Mouse (Mus musculus) limb, embryonic 11.5 days (tissue): ENCODE results near the gene Obscn. TPM values are rescaled to one million over a fixed set of nuclear protein-coding genes. Genes with fewer than 3 reads are reported as not detected.

Experiments
- ATAC-seq: fragments of 200-750 bp; cut with Nextera tagmentation; 2 replicates; pipeline ENCODE4 v1.8.0; 2017; ENCODE audit warnings: low read depth; ENCODE audit not compliant: insufficient number of reproducible peaks, low FRiP score, low TSS enrichment
- DNase-seq: peaks from one replicate; pipeline ENCODE4 v3.0.0-alpha.2; 2015; ENCODE audit warnings: low spot score
- H3K27ac ChIP-seq: fragments of 300-500 bp; sonication (generic); replicated peaks from 2 replicates; pipeline ENCODE4 v1.5.1; 2014; ENCODE audit warnings: low read depth, mild to moderate bottlenecking, low read length
- H3K27me3 ChIP-seq: fragments of 300-500 bp; sonication (generic); 2 replicates; pipeline ENCODE4 v1.6.1; 2014; ENCODE audit warnings: mild to moderate bottlenecking, low read length, mixed read lengths; ENCODE audit not compliant: control insufficient read depth, insufficient read depth
- H3K36me3 ChIP-seq: fragments of 300-500 bp; sonication (generic); 2 replicates; pipeline ENCODE4 v1.6.1; 2014; ENCODE audit warnings: mild to moderate bottlenecking, low read length, moderate library complexity, mixed read lengths; ENCODE audit not compliant: control insufficient read depth, insufficient read depth
- H3K4me1 ChIP-seq: fragments of 300-500 bp; sonication (generic); 2 replicates; pipeline ENCODE4 v1.6.1; 2014; ENCODE audit warnings: low read length, mixed read lengths; ENCODE audit not compliant: control insufficient read depth, insufficient read depth
- H3K4me2 ChIP-seq: fragments of 300-500 bp; sonication (generic); 2 replicates; pipeline ENCODE4 v1.6.1; 2014; ENCODE audit warnings: low read depth, mild to moderate bottlenecking, moderate library complexity; ENCODE audit not compliant: severe bottlenecking
- H3K4me3 ChIP-seq: fragments of 300-500 bp; sonication (generic); 2 replicates; pipeline ENCODE4 v1.5.1; 2014; ENCODE audit warnings: low read depth, low read length
- H3K9ac ChIP-seq: fragments of 300-500 bp; sonication (generic); 2 replicates; pipeline ENCODE4 v1.6.1; 2014; ENCODE audit warnings: mild to moderate bottlenecking, low read length
- H3K9me3 ChIP-seq: fragments of 300-500 bp; sonication (generic); 2 replicates; pipeline ENCODE4 v1.6.1; 2016; ENCODE audit warnings: low read length; ENCODE audit not compliant: control insufficient read depth
- WGBS: fragments of 180-500 bp; shearing (Covaris S2); extraction: QIAGEN DNeasy Blood & Tissue Kit; methylation state at CpG from one replicate; pipeline ENCODE4 v1.1.7; 2014; 5-methylcytosine and 5-hydroxymethylcytosine counted together
- microRNA-seq: library from miRNA; unstranded; fragments of <30 nt; microRNA quantifications from one replicate; pipeline ENCODE4, GENCODE M21; 2016
- polyA plus RNA-seq: library from polyadenylated mRNA; unstranded; fragments of >200 nt; fragmentation: Nextera tagmentation; extraction: Ambion mirVana; gene quantifications from 2 replicates; pipeline ENCODE4 v1.2.1, GENCODE M21; 2014

Gene Obscn
- polyA plus RNA-seq, 1 experiment from 2014 or later: 0.08 TPM

DNA sequence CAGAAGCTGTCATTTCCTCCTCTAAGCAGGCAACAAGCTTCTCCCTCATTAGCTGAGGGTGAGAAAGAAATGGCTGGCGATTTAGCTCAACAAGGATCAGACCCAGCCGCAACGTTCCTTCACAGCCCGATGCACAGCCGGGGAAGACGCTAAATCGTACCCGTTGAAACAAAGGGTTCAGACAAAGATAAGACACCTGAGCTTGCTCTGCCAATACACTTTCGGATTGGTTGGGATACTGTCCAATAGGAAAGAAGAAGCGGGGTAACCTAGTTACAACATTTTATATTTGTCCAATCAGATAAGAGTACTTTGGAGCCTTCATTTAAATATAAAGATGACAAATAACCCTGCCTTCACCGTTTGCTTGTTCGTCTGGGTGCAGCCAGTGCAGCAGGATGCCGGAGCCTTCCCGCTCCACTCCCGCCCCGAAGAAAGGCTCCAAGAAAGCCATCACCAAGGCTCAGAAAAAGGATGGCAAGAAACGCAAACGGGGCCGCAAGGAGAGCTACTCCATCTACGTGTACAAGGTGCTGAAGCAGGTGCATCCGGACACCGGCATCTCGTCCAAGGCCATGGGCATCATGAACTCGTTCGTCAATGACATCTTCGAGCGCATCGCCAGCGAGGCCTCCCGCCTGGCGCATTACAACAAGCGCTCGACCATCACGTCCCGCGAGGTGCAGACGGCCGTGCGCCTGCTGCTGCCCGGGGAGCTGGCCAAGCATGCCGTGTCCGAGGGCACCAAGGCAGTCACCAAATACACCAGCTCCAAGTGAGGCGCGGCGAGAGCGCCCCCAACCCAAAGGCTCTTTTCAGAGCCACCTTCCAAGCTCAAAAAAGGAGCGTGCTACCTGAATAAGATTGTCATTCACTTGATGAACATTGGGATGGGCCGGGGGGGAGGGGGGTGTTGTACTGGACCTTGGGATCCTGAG is 187.4 kb downstream of the Obscn start, which contains the start of gene Hist3h2ba:
TSS of gene Hist3h2ba (plus strand) at position 379 of the 938 bp plus-strand sequence.
- WGBS: 1% methylated on average over 48 of the region's 48 CpGs
- H3K4me1 ChIP-seq: peaks cover 6% of the 10 kb centered on the region; the same call in 1 of the 2 replicates
- H3K4me2 ChIP-seq: peak within 1 kb of the TSS; percentile 39
- H3K27me3 ChIP-seq: peaks cover 25% of the 10 kb centered on the region
- H3K9me3 ChIP-seq: no peaks in the 10 kb centered on the region
- H3K27ac ChIP-seq: peak within 1 kb of the TSS; percentile 36; the same call in 1 of the 2 replicates
- peak within 1 kb of the TSS; percentile 27 for H3K4me3 ChIP-seq
- ATAC-seq (peak; percentile 81), DNase-seq (peak; percentile 68)
- peak within 1 kb of the TSS; percentile 53; the same call in 1 of the 2 replicates for H3K9ac ChIP-seq
- no peaks in the 10 kb centered on the region for H3K36me3 ChIP-seq

DNA sequence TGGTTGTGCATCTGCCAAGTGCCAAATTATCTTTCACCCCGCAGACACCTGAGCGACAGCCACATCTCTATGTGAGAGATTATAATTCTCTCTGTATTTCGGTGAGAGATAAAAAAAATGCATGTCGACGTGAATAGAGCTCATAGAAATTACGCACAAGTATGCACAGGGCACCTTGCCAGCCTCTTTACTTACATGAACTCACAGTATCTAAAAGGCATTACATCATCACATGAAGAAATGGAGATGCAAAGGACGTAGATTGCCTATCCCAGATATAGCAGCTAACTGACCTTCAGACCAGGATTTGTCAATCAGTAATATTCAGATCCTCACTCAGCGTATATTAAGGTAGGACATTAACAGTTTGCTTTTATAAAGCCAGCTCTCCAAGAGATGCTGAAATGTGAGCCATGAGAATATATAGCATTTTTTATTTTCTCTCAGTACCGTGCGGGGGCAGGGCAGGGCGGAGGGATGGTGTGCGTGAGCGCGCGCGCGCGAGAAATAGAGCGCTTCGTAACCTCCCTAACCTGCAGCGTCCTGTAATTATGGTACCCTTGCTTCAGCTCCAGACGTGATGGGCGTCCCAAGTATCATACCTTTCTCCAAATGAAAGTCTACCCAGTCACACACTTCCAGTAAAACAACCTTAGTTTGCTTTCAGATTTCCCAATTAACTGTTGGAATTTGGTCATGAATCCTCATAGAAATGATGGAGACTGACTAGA is 188.2 kb downstream of the Obscn start:
- Histone ChIP-seq H3K27ac (no peak overlapping the region; the same call in 1 of the 2 replicates), H3K4me1 (no peaks in the 10 kb centered on the region), H3K36me3 (no peaks in the 10 kb centered on the region), H3K4me2 (peak overlapping the region; percentile 39), H3K27me3 (peaks cover 25% of the 10 kb centered on the region), H3K9ac (peak overlapping the region; percentile 22; the same call in 1 of the 2 replicates), H3K4me3 (peak overlapping the region; percentile 27), H3K9me3 (no peaks in the 10 kb centered on the region)
- ATAC-seq (no peak), DNase-seq (no peak)
- WGBS: 21% methylated on average over 23 of the region's 23 CpGs

GRCm38 (mm10) chr11:58947306-58947705 is 188.9 kb downstream of the Obscn start:
- Histone ChIP-seq H3K36me3 (no peaks in the 10 kb centered on the region), H3K9ac (no peak overlapping the region), H3K9me3 (no peaks in the 10 kb centered on the region), H3K27me3 (peaks cover 25% of the 10 kb centered on the region), H3K4me1 (no peaks in the 10 kb centered on the region), H3K4me3 (no peak overlapping the region), H3K27ac (no peak overlapping the region), H3K4me2 (no peak overlapping the region)
- whole genome bisulfite sequencing: 78% methylated on average over 3 of the region's 3 CpGs
- DNase-seq: no peak
- ATAC-seq: no peak

Small RNA genes lying within 50 kb of the gene (microRNA-seq; reads per million reads assigned to microRNA genes)
- not detected for gene Gm44313

Other genes starting within 250 kb of the Obscn start
- gene Zfp39, start 232.2 kb downstream of the Obscn start, polyA plus RNA-seq: 8.7 and 11.1 TPM in 2 replicates
- not detected in 2 replicates for gene Btnl10, start 218.5 kb downstream of the Obscn start, polyA plus RNA-seq
- 269 and 275 TPM in 2 replicates for gene Rnf187, start 197.5 kb downstream of the Obscn start, polyA plus RNA-seq
- gene Hist3h2ba, start 187.5 kb downstream of the Obscn start, polyA plus RNA-seq: 8.8 and 11.1 TPM in 2 replicates
- gene Hist3h2a, start 181.7 kb downstream of the Obscn start, polyA plus RNA-seq: 17.9 and 19.2 TPM in 2 replicates
- gene Trim17, start 181.7 kb downstream of the Obscn start, polyA plus RNA-seq: 0.25 and 0.27 TPM in 2 replicates
- 19.0 and 20.5 TPM in 2 replicates for gene Trim11, start 158.3 kb downstream of the Obscn start, polyA plus RNA-seq
- gene Iba57, start 27.3 kb upstream of the Obscn start, polyA plus RNA-seq: 1.5 and 2.1 TPM in 2 replicates
- gene Gjc2, start 46.8 kb upstream of the Obscn start, polyA plus RNA-seq: 0.15 and 0.20 TPM in 2 replicates
- gene Guk1, start 55.8 kb upstream of the Obscn start, polyA plus RNA-seq: 136 and 149 TPM in 2 replicates
- 104 and 106 TPM in 2 replicates for gene Mrpl55, start 66.1 kb upstream of the Obscn start, polyA plus RNA-seq
- gene 2310033P09Rik, start 71.9 kb upstream of the Obscn start, polyA plus RNA-seq: 41.7 and 41.8 TPM in 2 replicates
- gene Arf1, start 91.9 kb upstream of the Obscn start, polyA plus RNA-seq: 647 and 649 TPM in 2 replicates
- 0.07 and 0.28 TPM in 2 replicates for gene Wnt3a, start 154.3 kb upstream of the Obscn start, polyA plus RNA-seq
- 1.1 and 1.8 TPM in 2 replicates for gene Wnt9a, start 170.5 kb upstream of the Obscn start, polyA plus RNA-seq
- not detected in 2 replicates for gene Prss38, start 239.3 kb upstream of the Obscn start, polyA plus RNA-seq